Mouse (Mus musculus) B cell, adult 67 days (primary cell): ENCODE measurements around the gene Cox4i2. TPM values are rescaled to one million over a fixed set of nuclear protein-coding genes. Genes with fewer than 3 reads are reported as not detected.

Experiments used
- total RNA-seq, 2 experiments: library from RNA; stranded (reverse); gene quantifications; 4 replicates each; pipeline ENCODE4 v1.2.4; 2023

The Cox4i2 gene
- not detected for total RNA-seq

GRCm38 (mm10) chr2:152753944-152754711 is at the start of gene Cox4i2:
Cox4i2 (plus strand) TSS chr2:152754173.

DNA sequence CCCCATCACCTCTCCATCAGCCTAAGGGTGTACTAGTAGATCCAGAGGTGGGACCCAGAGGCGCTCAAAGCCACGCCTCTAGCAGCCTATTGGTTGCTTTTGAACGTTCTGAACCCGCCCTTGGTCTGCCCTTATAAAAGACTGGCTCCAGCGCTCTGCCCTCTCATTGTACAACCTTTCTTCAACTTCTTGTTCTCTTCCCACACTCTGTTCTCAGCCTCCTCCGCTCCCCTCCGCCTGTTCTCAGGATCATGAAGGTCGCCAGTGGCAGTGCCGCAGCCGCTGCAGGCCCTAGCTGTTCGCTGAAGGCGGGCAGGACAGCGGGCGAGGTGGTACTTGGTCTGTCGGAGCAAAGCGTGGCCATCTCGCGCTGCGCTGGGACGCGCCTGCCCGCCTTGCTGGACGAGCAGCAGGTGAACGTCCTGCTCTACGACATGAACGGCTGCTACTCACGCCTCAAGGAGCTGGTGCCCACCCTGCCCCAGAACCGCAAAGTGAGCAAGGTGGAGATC is 17.8 kb upstream of the Cox4i2 start, which contains the start of gene Id1:
TSS of gene Id1 (plus strand) at position 162 of the 512 bp plus-strand sequence.

Other genes with a start within 250 kb of the Cox4i2 start
- gene Defb26, start 242.5 kb upstream of the Cox4i2 start, total RNA-seq, result not detected
- not detected for gene Defb28, start 235.9 kb upstream of the Cox4i2 start, total RNA-seq
- not detected for gene Defb29, start 214.1 kb upstream of the Cox4i2 start, total RNA-seq
- gene Gm17416, start 184.8 kb upstream of the Cox4i2 start, total RNA-seq, result not detected
- not detected for gene Defb21, start 181.4 kb upstream of the Cox4i2 start, total RNA-seq
- gene Defb19, start 173.9 kb upstream of the Cox4i2 start, total RNA-seq, result not detected
- gene Defb45, start 154.8 kb upstream of the Cox4i2 start, total RNA-seq, result not detected
- gene Defb36, start 149.8 kb upstream of the Cox4i2 start, total RNA-seq, result not detected
- gene Defb25, start 131.1 kb upstream of the Cox4i2 start, total RNA-seq, result not detected
- not detected for gene Rem1, start 127.2 kb upstream of the Cox4i2 start, total RNA-seq
- 100 to 1,000 TPM; 100 to 106 TPM for gene H13, start 84.7 kb upstream of the Cox4i2 start, total RNA-seq
- gene Mcts2, start 67.1 kb upstream of the Cox4i2 start, total RNA-seq, result 10 to 100 TPM; 24.4 to 28.9 TPM
- 1 to 10 TPM in 1 of 2 experiments, under 1 TPM in 1; 0.62 to 1.0 TPM for gene Id1, start 17.9 kb upstream of the Cox4i2 start, total RNA-seq
- gene Bcl2l1, start 77.6 kb downstream of the Cox4i2 start, total RNA-seq, result 1 to 10 TPM; 7.6 to 9.0 TPM
- gene Tpx2, start 93.8 kb downstream of the Cox4i2 start, total RNA-seq, result 1 to 10 TPM; 1.0 to 2.8 TPM
- gene Mylk2, start 157.2 kb downstream of the Cox4i2 start, total RNA-seq, result not detected
- not detected for gene Foxs1, start 179.0 kb downstream of the Cox4i2 start, total RNA-seq
- not detected for gene Dusp15, start 197.5 kb downstream of the Cox4i2 start, total RNA-seq
- gene Ttll9, start 208.3 kb downstream of the Cox4i2 start, total RNA-seq, result not detected